Mouse (Mus musculus) testis, adult 2 months (tissue): ENCODE results near the gene Cyren. TPM values are rescaled to one million over a fixed set of nuclear protein-coding genes. Genes with fewer than 3 reads are reported as not detected.

Source experiments
- H3K27ac ChIP-seq: fragments of 200-500 bp; 2 replicates; pipeline ENCODE4 v1.5.1; 2012; ENCODE audit warnings: low read depth, low read length; ENCODE audit not compliant: control insufficient read depth, insufficient read depth
- H3K27me3 ChIP-seq: fragments of 200-500 bp; 2 replicates; pipeline ENCODE4 v1.6.1; 2012; ENCODE audit warnings: mild to moderate bottlenecking, low read length, moderate library complexity; ENCODE audit not compliant: control insufficient read depth, insufficient read depth
- H3K36me3 ChIP-seq: fragments of 200-500 bp; 2 replicates; pipeline ENCODE4 v1.6.1; 2012; ENCODE audit warnings: mild to moderate bottlenecking, low read length; ENCODE audit not compliant: control insufficient read depth, insufficient read depth
- H3K4me1 ChIP-seq: fragments of 200-500 bp; 2 replicates; pipeline ENCODE4 v1.6.1; 2012; ENCODE audit warnings: low read length; ENCODE audit not compliant: control insufficient read depth, insufficient read depth
- H3K4me3 ChIP-seq: fragments of 200-500 bp; 2 replicates; pipeline ENCODE4 v1.5.1; 2012; ENCODE audit warnings: low read depth, mild to moderate bottlenecking, low read length, moderate library complexity, mixed read lengths; ENCODE audit not compliant: control insufficient read depth
- CTCF ChIP-seq: fragments of 200-500 bp; IDR thresholded peaks from 2 replicates; pipeline ENCODE4 v1.5.1; 2012; ENCODE audit warnings: low read depth, mild to moderate bottlenecking, inconsistent platforms, low read length, moderate library complexity; ENCODE audit not compliant: control insufficient read depth, insufficient read depth, insufficient replicate concordance
- POLR2A ChIP-seq: fragments of 200-500 bp; IDR thresholded peaks from 2 replicates; pipeline ENCODE4 v1.6.1; 2012; ENCODE audit warnings: low read depth, mild to moderate bottlenecking, inconsistent platforms, low read length, moderate library complexity; ENCODE audit not compliant: control insufficient read depth
- polyA plus RNA-seq: library from polyadenylated mRNA; depleted of rRNA; stranded (reverse); fragments of >200 nt; gene quantifications from 2 replicates; pipeline ENCODE4 v1.2.3, GENCODE M21; 2012; rRNA removed

The Cyren gene
- 1.2 and 1.7 TPM in 2 replicates for polyA plus RNA-seq

- Histone ChIP-seq H3K4me3 (peak within 1 kb of the TSS; percentile 86), H3K36me3 (no peaks in the 10 kb centered on the region; the same call in 1 of the 2 replicates), H3K27me3 (no peaks in the 10 kb centered on the region), H3K4me1 (peaks cover 9% of the 10 kb centered on the region), H3K27ac (peak within 1 kb of the TSS; percentile 71)
- peak; percentile 73 for TF ChIP-seq POLR2A
- TF ChIP-seq CTCF = peak; percentile 28
Observed at GRCm38 (mm10) chr6:34877509-34878321, at the start of gene Cyren. Cyren (minus strand) TSS chr6:34878060.

- no peaks in the 10 kb centered on the region for H3K36me3 ChIP-seq
- no peak overlapping the region for H3K27ac ChIP-seq
- H3K4me1 ChIP-seq = no peaks in the 10 kb centered on the region
- TF ChIP-seq CTCF = no peak
- no peak for TF ChIP-seq POLR2A
- H3K27me3 ChIP-seq = peaks cover under 1% of the 10 kb centered on the region; the same call in 1 of the 2 replicates
- H3K4me3 ChIP-seq = no peak overlapping the region
Observed at GRCm38 (mm10) chr6:34927594-34927993, 49.7 kb upstream of the Cyren start.

DNA sequence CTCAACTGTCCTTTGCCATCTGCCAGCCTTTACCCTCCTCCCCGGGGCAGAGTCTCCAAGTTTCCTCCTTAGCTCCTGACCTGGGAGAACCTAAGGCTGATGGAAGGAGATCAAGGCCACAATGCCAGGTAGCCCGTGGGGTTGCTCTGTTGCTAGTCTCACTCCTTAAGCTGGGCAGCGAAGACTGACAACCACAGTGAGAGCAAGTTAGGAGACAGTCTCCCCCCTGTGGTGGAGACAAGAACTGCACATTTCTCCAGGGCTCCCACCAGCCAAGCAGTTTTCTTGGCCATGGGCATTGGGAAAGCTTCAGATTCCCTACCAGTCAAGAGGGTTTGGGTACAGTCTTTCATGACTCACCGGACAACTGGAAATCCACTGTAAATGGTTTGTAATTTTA is 49.3 kb upstream of the Cyren start:
- H3K36me3 ChIP-seq = no peaks in the 10 kb centered on the region
- TF ChIP-seq CTCF (peak; percentile 80; the same call in 1 of the 2 replicates), POLR2A (no peak)
- peaks cover 2% of the 10 kb centered on the region; the same call in 1 of the 2 replicates for H3K27me3 ChIP-seq
- peaks cover 2% of the 10 kb centered on the region; the same call in 1 of the 2 replicates for H3K4me1 ChIP-seq
- H3K27ac ChIP-seq = no peak overlapping the region
- no peak overlapping the region for H3K4me3 ChIP-seq

- Histone ChIP-seq H3K36me3 (no peaks in the 10 kb centered on the region), H3K4me1 (peaks cover 4% of the 10 kb centered on the region), H3K27ac (no peak overlapping the region), H3K4me3 (peak overlapping the region; percentile 61), H3K27me3 (peaks cover 2% of the 10 kb centered on the region; the same call in 1 of the 2 replicates)
- TF ChIP-seq CTCF = peak; percentile 69; the same call in 1 of the 2 replicates
- TF ChIP-seq POLR2A = no peak
Observed at GRCm38 (mm10) chr6:34921941-34922340, 44.1 kb upstream of the Cyren start.

GRCm38 (mm10) chr6:34920631-34921030 is 42.8 kb upstream of the Cyren start:
- Histone ChIP-seq H3K4me1 (peaks cover 4% of the 10 kb centered on the region), H3K27me3 (peaks cover 2% of the 10 kb centered on the region; the same call in 1 of the 2 replicates), H3K4me3 (peak overlapping the region; percentile 70; the same call in 1 of the 2 replicates), H3K36me3 (no peaks in the 10 kb centered on the region), H3K27ac (peak overlapping the region; percentile 5; the same call in 1 of the 2 replicates)
- TF ChIP-seq CTCF = no peak
- TF ChIP-seq POLR2A = no peak

- Histone ChIP-seq H3K4me1 (peaks cover 4% of the 10 kb centered on the region), H3K27ac (peak within 1 kb of the TSS; percentile 45; the same call in 1 of the 2 replicates), H3K36me3 (no peaks in the 10 kb centered on the region), H3K4me3 (peak within 1 kb of the TSS; percentile 70), H3K27me3 (peaks cover 2% of the 10 kb centered on the region; the same call in 1 of the 2 replicates)
- TF ChIP-seq POLR2A (no peak), CTCF (no peak)
Observed at GRCm38 (mm10) chr6:34919956-34920355, 42.1 kb upstream of the Cyren start, which contains the start of gene Stra8. Stra8 (plus strand) TSS chr6:34920163.

DNA sequence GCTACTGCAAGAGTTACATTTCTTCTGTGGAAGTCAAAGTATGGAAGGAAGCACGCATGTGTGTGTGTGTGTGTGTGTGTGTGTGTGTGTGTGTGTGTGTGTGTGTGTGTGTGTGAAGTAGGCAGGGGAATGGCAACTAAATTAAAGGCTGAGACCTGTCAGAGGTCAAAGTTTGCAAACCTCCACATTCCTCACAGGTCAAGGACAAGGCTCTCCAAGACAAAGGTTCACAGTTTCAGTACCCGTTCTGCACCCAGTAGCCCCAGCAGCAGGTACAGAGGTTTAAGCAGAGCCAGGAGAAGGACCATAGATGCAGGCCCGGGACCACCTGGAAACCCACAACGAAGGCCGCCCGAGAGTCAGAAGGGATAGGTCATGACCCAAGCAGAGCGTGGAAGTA is 41.3 kb upstream of the Cyren start:
- Histone ChIP-seq H3K4me1 (peaks cover 4% of the 10 kb centered on the region), H3K4me3 (no peak overlapping the region), H3K27ac (0 out of 2 replicates have a peak overlapping the region, but pooled peaks have one; percentile 16), H3K36me3 (no peaks in the 10 kb centered on the region), H3K27me3 (peaks cover 2% of the 10 kb centered on the region; the same call in 1 of the 2 replicates)
- TF ChIP-seq POLR2A = no peak
- TF ChIP-seq CTCF = no peak
